Mouse (Mus musculus): Measurements from ENCODE around the gene Zmpste24. TPM values are rescaled to one million over a fixed set of nuclear protein-coding genes. Genes with fewer than 3 reads are reported as not detected.
A peak's percentile ranks its signal among the peaks of the same experiment; 100 is the strongest.

Zmpste24 gene
- polyA plus RNA-seq (2014; fragmentation: Nextera tagmentation; extraction: Ambion mirVana): 22.3 and 26.3 TPM in 2 replicates

GRCm38 (mm10) chr4:121097650-121098378 is at the start of gene Zmpste24:
TSS of gene Zmpste24 (minus strand) at chr4:121098241.
- Histone ChIP-seq H3K4me3 (ENCODE audit: low read depth, low read length) (peak within 1 kb of the TSS; percentile 73), H3K27ac (ENCODE audit: low read depth, low read length) (no peak within 1 kb of the TSS; the same call in 1 of the 2 replicates)
- under 1% methylated on average over 39 of the region's 39 CpGs for WGBS

GRCm38 (mm10) chr4:121109126-121109525 is 11.1 kb upstream of the Zmpste24 start, which contains the start of gene Tmco2:
TSS of gene Tmco2 (minus strand) at chr4:121109226.
- WGBS: 88% methylated on average over 2 of the region's 2 CpGs
- no peaks in the 10 kb centered on the region for H3K9me3 ChIP-seq (replicated peaks; ENCODE audit: control insufficient read depth, low read length)
- H3K9ac ChIP-seq (ENCODE audit: low read length): no peak within 1 kb of the TSS
- no peaks in the 10 kb centered on the region for H3K4me1 ChIP-seq (ENCODE audit: control insufficient read depth, insufficient read depth, low read length)
- H3K4me2 ChIP-seq (ENCODE audit: low read length): no peak within 1 kb of the TSS
- H3K27ac ChIP-seq (ENCODE audit: low read depth, low read length): no peak within 1 kb of the TSS
- ATAC-seq (no peak), DNase-seq (ENCODE audit: low spot score) (no peak)
- no peaks in the 10 kb centered on the region for H3K36me3 ChIP-seq (ENCODE audit: control insufficient read depth, insufficient read depth, low read length)
- no peaks in the 10 kb centered on the region for H3K27me3 ChIP-seq (replicated peaks; ENCODE audit: control insufficient read depth, insufficient read depth, low read length)
- no peak within 1 kb of the TSS for H3K4me3 ChIP-seq (ENCODE audit: low read depth, low read length)

More at GRCm38 (mm10) chr4:121097650-121098378, at the start of gene Zmpste24:
- H3K4me2 ChIP-seq (ENCODE audit: low read length): peak within 1 kb of the TSS; percentile 87
- peaks cover 27% of the 10 kb centered on the region for H3K36me3 ChIP-seq (ENCODE audit: control insufficient read depth, insufficient read depth, low read length)
- H3K9ac ChIP-seq (ENCODE audit: low read length): peak within 1 kb of the TSS; percentile 81
- DNase-seq (ENCODE audit: low spot score) (peak; percentile 95), ATAC-seq (peak; percentile 95)
- H3K4me1 ChIP-seq (ENCODE audit: control insufficient read depth, insufficient read depth, low read length): peaks cover 10% of the 10 kb centered on the region
- no peaks in the 10 kb centered on the region for H3K9me3 ChIP-seq (replicated peaks; ENCODE audit: control insufficient read depth, low read length)
- H3K27me3 ChIP-seq (replicated peaks; ENCODE audit: control insufficient read depth, insufficient read depth, low read length): no peaks in the 10 kb centered on the region

GRCm38 (mm10) chr4:121103304-121103703 is 5.3 kb upstream of the Zmpste24 start:
- Histone ChIP-seq H3K4me3 (ENCODE audit: low read depth, low read length) (no peak overlapping the region), H3K9ac (ENCODE audit: low read length) (no peak overlapping the region), H3K36me3 (ENCODE audit: control insufficient read depth, insufficient read depth, low read length) (no peaks in the 10 kb centered on the region), H3K27ac (ENCODE audit: low read depth, low read length) (no peak overlapping the region), H3K4me2 (ENCODE audit: low read length) (no peak overlapping the region), H3K27me3 (replicated peaks; ENCODE audit: control insufficient read depth, insufficient read depth, low read length) (no peaks in the 10 kb centered on the region), H3K9me3 (replicated peaks; ENCODE audit: control insufficient read depth, low read length) (no peaks in the 10 kb centered on the region), H3K4me1 (ENCODE audit: control insufficient read depth, insufficient read depth, low read length) (no peaks in the 10 kb centered on the region)
- no peak for ATAC-seq
- DNase-seq (ENCODE audit: low spot score): no peak
- 90% methylated on average over 4 of the region's 4 CpGs for WGBS

- H3K36me3 ChIP-seq (ENCODE audit: control insufficient read depth, insufficient read depth, low read length): peaks cover 71% of the 10 kb centered on the region
- no peak for ATAC-seq
- 96% methylated on average over 4 of the region's 4 CpGs for WGBS
Observed at GRCm38 (mm10) chr4:121090211-121090610, 7.8 kb downstream of the Zmpste24 start.

GRCm38 (mm10) chr4:121088696-121089095 is 9.3 kb downstream of the Zmpste24 start:
- peaks cover 70% of the 10 kb centered on the region for H3K36me3 ChIP-seq (ENCODE audit: control insufficient read depth, insufficient read depth, low read length)
- H3K27me3 ChIP-seq (replicated peaks; ENCODE audit: control insufficient read depth, insufficient read depth, low read length): no peaks in the 10 kb centered on the region
- H3K4me2 ChIP-seq (ENCODE audit: low read length): no peak overlapping the region
- H3K9me3 ChIP-seq (replicated peaks; ENCODE audit: control insufficient read depth, low read length): no peaks in the 10 kb centered on the region
- no peak for DNase-seq (ENCODE audit: low spot score)
- H3K4me3 ChIP-seq (ENCODE audit: low read depth, low read length): no peak overlapping the region
- H3K4me1 ChIP-seq (ENCODE audit: control insufficient read depth, insufficient read depth, low read length): no peaks in the 10 kb centered on the region
- no peak for ATAC-seq
- H3K9ac ChIP-seq (ENCODE audit: low read length): no peak overlapping the region
- WGBS: 91% methylated on average over 2 of the region's 2 CpGs
- no peak overlapping the region for H3K27ac ChIP-seq (ENCODE audit: low read depth, low read length)

More at GRCm38 (mm10) chr4:121090211-121090610, 7.8 kb downstream of the Zmpste24 start:
- Histone ChIP-seq H3K9me3 (replicated peaks; ENCODE audit: control insufficient read depth, low read length) (no peaks in the 10 kb centered on the region), H3K27me3 (replicated peaks; ENCODE audit: control insufficient read depth, insufficient read depth, low read length) (no peaks in the 10 kb centered on the region), H3K4me1 (ENCODE audit: control insufficient read depth, insufficient read depth, low read length) (no peaks in the 10 kb centered on the region), H3K4me2 (ENCODE audit: low read length) (no peak overlapping the region), H3K4me3 (ENCODE audit: low read depth, low read length) (no peak overlapping the region), H3K9ac (ENCODE audit: low read length) (no peak overlapping the region), H3K27ac (ENCODE audit: low read depth, low read length) (no peak overlapping the region)
- no peak for DNase-seq (ENCODE audit: low spot score)

- DNase-seq (ENCODE audit: low spot score): no peak
- H3K27ac ChIP-seq (ENCODE audit: low read depth, low read length): no peak overlapping the region
- no peak overlapping the region for H3K4me2 ChIP-seq (ENCODE audit: low read length)
- H3K27me3 ChIP-seq (replicated peaks; ENCODE audit: control insufficient read depth, insufficient read depth, low read length): no peaks in the 10 kb centered on the region
- H3K9ac ChIP-seq (ENCODE audit: low read length): no peak overlapping the region
- no peaks in the 10 kb centered on the region for H3K4me1 ChIP-seq (ENCODE audit: control insufficient read depth, insufficient read depth, low read length)
- no peak for ATAC-seq
- no peaks in the 10 kb centered on the region for H3K9me3 ChIP-seq (replicated peaks; ENCODE audit: control insufficient read depth, low read length)
- H3K4me3 ChIP-seq (ENCODE audit: low read depth, low read length): no peak overlapping the region
- H3K36me3 ChIP-seq (ENCODE audit: control insufficient read depth, insufficient read depth, low read length): peaks cover 76% of the 10 kb centered on the region
Observed at GRCm38 (mm10) chr4:121084506-121084905, 13.5 kb downstream of the Zmpste24 start.

GRCm38 (mm10) chr4:121080395-121080794 is 17.6 kb downstream of the Zmpste24 start:
- H3K4me1 ChIP-seq (ENCODE audit: control insufficient read depth, insufficient read depth, low read length): no peaks in the 10 kb centered on the region
- no peak overlapping the region for H3K4me2 ChIP-seq (ENCODE audit: low read length)
- H3K9me3 ChIP-seq (replicated peaks; ENCODE audit: control insufficient read depth, low read length): no peaks in the 10 kb centered on the region
- peaks cover 78% of the 10 kb centered on the region for H3K36me3 ChIP-seq (ENCODE audit: control insufficient read depth, insufficient read depth, low read length)
- no peak overlapping the region for H3K9ac ChIP-seq (ENCODE audit: low read length)
- no peak overlapping the region for H3K27ac ChIP-seq (ENCODE audit: low read depth, low read length)
- no peak overlapping the region for H3K4me3 ChIP-seq (ENCODE audit: low read depth, low read length)
- no peaks in the 10 kb centered on the region for H3K27me3 ChIP-seq (replicated peaks; ENCODE audit: control insufficient read depth, insufficient read depth, low read length)
- DNase-seq (ENCODE audit: low spot score): no peak
- ATAC-seq: no peak
- 84% methylated on average over 1 of the region's 1 CpGs for WGBS

- Histone ChIP-seq H3K4me3 (ENCODE audit: low read depth, low read length) (no peak overlapping the region), H3K9ac (ENCODE audit: low read length) (no peak overlapping the region), H3K4me2 (ENCODE audit: low read length) (no peak overlapping the region), H3K4me1 (ENCODE audit: control insufficient read depth, insufficient read depth, low read length) (no peaks in the 10 kb centered on the region), H3K9me3 (replicated peaks; ENCODE audit: control insufficient read depth, low read length) (no peaks in the 10 kb centered on the region), H3K27me3 (replicated peaks; ENCODE audit: control insufficient read depth, insufficient read depth, low read length) (no peaks in the 10 kb centered on the region), H3K27ac (ENCODE audit: low read depth, low read length) (no peak overlapping the region), H3K36me3 (ENCODE audit: control insufficient read depth, insufficient read depth, low read length) (peaks cover 80% of the 10 kb centered on the region)
- 89% methylated on average over 3 of the region's 3 CpGs for WGBS
- no peak for ATAC-seq
- DNase-seq (ENCODE audit: low spot score): no peak
Observed at GRCm38 (mm10) chr4:121077915-121078646, 20.0 kb downstream of the Zmpste24 start.

- Histone ChIP-seq H3K4me3 (ENCODE audit: low read depth, low read length) (no peak overlapping the region), H3K36me3 (ENCODE audit: control insufficient read depth, insufficient read depth, low read length) (peaks cover 66% of the 10 kb centered on the region), H3K27me3 (replicated peaks; ENCODE audit: control insufficient read depth, insufficient read depth, low read length) (no peaks in the 10 kb centered on the region), H3K9ac (ENCODE audit: low read length) (no peak overlapping the region), H3K9me3 (replicated peaks; ENCODE audit: control insufficient read depth, low read length) (no peaks in the 10 kb centered on the region), H3K27ac (ENCODE audit: low read depth, low read length) (no peak overlapping the region), H3K4me2 (ENCODE audit: low read length) (no peak overlapping the region), H3K4me1 (ENCODE audit: control insufficient read depth, insufficient read depth, low read length) (no peaks in the 10 kb centered on the region)
- ATAC-seq (no peak), DNase-seq (ENCODE audit: low spot score) (no peak)
- 84% methylated on average over 4 of the region's 4 CpGs for WGBS
Observed at GRCm38 (mm10) chr4:121074250-121074649, 23.8 kb downstream of the Zmpste24 start.

Measured in forebrain, embryonic 14.5 days (tissue).